Mouse (Mus musculus): ENCODE data around the gene Gmpr.

Gene Gmpr

DNA sequence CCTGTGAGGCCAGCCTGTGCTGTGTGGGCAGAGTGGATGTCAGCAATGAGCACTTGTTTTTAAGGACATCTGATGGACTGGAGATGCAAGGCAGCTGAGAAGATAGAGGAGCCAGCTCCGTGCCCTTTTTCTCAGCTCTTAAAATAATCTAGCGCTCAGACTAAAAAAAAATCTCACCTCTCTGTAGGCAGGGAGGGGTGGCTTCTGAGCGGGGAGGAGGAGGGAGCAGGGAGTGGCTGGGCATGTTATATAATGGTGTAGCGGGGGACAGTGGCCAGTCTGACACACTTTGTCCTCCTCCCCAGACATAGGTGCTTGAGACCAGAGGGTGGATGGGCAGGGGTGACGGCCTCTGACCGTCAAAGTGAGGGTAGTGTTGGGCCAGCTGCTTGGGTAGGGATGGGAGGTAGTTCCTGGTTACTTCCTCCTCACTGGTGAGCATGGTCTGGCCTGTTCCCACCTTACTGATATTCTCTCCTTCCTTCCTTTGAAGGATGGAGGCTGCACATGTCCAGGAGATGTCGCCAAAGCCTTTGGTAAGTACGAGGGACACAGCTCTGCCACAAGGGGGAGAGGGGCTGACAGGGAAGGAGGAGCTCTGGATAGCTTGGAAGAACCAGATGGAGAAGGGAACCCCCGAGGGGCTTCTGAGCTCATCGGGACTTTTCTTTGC is 31.4 kb downstream of the Gmpr start:
- in situ Hi-C loops (cut with MboI, MseI) = no loop called here

GRCm38 (mm10) chr13:45539205-45539568 is 31.9 kb downstream of the Gmpr start:
- in situ Hi-C loops (cut with MboI, MseI) = no loop called here

GRCm38 (mm10) chr13:45545974-45546373 is 38.7 kb downstream of the Gmpr start:
- in situ Hi-C loops (cut with MboI, MseI) = no loop called here

- in situ Hi-C loops (cut with MboI, MseI) = no loop called here
Measured at GRCm38 (mm10) chr13:45546946-45547345, 39.7 kb downstream of the Gmpr start.

GRCm38 (mm10) chr13:45547549-45547948 is 40.3 kb downstream of the Gmpr start:
- in situ Hi-C loops (cut with MboI, MseI) = no loop called here

- in situ Hi-C loops (cut with MboI, MseI) = no loop called here
Measured at GRCm38 (mm10) chr13:45553674-45554073, 46.4 kb downstream of the Gmpr start.

- in situ Hi-C loops (cut with MboI, MseI) = no loop called here
Measured at GRCm38 (mm10) chr13:45558367-45558766, 51.1 kb downstream of the Gmpr start.

- in situ Hi-C loops (cut with MboI, MseI) = no loop called here
Measured at GRCm38 (mm10) chr13:45559258-45559657, 52.0 kb downstream of the Gmpr start.

- in situ Hi-C loops (cut with MboI, MseI) = no loop called here
Measured at GRCm38 (mm10) chr13:45560543-45560942, 53.3 kb downstream of the Gmpr start.

- in situ Hi-C loops (cut with MboI, MseI) = no loop called here
Measured at GRCm38 (mm10) chr13:45562011-45562410, 54.8 kb downstream of the Gmpr start.

GRCm38 (mm10) chr13:45564946-45565345 is 57.7 kb downstream of the Gmpr start:
- in situ Hi-C loops (cut with MboI, MseI) = no loop called here

DNA sequence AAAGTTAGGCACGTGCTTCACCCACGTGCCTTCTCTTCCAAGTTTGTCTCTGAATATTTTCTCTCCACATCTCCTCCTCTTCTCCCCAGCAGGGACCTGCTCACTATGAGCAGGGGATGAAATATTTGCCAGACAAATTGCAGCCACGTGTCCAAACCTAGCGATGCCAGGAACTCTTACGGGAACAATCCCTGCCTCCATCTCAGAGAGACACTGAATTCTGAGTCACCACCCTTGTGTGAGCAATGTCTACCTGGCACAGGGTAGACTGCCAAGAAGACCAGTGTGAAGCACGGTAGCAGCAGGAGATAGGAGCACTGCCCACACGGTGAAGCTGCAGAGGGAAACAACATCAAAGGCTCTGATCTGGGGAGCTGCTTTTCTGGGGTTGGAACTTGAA is 62.7 kb downstream of the Gmpr start:
- in situ Hi-C loops (cut with MboI, MseI) = no loop called here

DNA sequence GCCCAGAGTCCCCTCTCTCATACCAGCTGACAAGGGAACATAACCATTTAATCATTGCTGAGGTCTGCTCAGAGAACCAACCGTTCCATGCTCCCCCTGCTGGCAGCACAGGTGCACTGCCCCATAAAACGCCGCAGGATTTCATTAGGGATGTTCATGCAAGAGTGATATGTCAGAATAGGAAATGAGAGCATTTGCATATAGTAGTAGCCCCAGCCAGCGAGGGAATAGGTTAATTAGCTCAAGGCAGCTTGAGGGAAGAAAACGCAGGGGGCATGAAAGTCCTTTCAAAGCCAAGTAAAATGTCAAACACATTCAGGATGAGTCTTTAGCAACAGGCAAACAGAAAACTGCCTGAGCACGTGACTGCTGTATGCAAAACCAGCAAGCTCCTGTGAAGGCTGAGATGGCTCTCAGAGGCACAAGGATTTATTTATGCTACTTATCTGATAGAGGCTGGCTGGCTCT is 64.6 kb downstream of the Gmpr start:
- in situ Hi-C loops (cut with MboI, MseI) = no loop called here

- in situ Hi-C loops (cut with MboI, MseI) = no loop called here
Measured at GRCm38 (mm10) chr13:45572768-45573167, 65.5 kb downstream of the Gmpr start.

GRCm38 (mm10) chr13:45576185-45576584 is 68.9 kb downstream of the Gmpr start:
- in situ Hi-C loops (cut with MboI, MseI) = no loop called here

DNA sequence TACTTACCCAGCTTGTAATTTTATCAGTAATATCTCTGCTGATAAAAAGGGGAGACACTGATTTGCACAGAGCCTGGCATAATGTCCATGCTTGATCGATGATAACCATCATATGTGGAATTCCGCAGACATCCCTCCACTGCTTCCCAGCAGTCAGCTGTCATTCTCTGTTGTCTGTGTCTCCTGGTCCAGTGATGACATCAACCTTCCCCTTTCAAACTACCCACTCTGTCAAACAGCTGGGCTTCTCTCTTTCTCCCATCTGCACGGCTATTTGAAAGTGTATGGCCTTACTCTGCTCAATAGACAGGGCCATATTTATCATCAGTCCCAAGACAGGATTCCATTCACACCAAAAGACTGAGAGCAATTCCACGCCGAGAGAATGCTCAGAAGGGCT is 70.1 kb downstream of the Gmpr start:
- in situ Hi-C loops (cut with MboI, MseI) = no loop called here

DNA sequence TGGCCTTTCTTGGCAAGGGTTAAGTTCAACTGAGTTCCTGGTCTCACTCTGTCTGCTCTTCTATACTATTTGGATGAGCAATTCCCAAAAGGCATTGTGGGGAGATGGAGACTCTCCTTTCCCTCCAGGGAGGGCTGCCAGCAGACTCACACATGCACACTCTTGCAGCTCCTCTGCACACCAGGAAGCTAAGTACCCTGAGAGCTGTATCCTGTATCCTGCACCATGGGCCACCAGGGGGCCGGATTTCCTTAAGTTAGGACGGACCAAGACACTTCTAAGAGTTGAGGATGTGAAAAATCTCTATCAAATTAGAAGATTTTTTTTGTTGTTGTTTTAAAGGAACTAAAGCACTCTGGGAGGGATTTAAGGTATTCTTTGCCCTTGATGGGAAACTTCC is 70.5 kb downstream of the Gmpr start:
- in situ Hi-C loops (cut with MboI, MseI) = no loop called here

DNA sequence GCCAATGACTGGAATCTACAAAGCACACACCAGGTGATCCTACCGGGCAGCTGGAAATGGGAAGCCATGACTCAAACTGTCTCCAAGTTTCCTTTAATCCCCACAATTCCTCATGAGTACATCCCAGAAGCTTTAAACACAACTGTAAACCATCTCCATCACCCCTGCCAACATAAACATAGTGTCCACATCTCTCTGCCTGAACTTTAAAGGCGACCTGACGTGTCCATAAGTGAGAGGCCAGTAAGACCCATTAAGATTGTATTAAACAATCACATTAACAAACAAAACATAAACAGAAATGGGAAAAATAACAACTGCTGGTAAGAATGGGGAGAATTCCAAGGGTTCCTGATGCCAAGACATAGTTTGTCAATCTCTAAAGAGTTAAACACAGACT is 72.5 kb downstream of the Gmpr start:
- in situ Hi-C loops (cut with MboI, MseI) = no loop called here

GRCm38 (mm10) chr13:45582294-45582693 is 75.0 kb downstream of the Gmpr start:
- in situ Hi-C loops (cut with MboI, MseI) = no loop called here

DNA sequence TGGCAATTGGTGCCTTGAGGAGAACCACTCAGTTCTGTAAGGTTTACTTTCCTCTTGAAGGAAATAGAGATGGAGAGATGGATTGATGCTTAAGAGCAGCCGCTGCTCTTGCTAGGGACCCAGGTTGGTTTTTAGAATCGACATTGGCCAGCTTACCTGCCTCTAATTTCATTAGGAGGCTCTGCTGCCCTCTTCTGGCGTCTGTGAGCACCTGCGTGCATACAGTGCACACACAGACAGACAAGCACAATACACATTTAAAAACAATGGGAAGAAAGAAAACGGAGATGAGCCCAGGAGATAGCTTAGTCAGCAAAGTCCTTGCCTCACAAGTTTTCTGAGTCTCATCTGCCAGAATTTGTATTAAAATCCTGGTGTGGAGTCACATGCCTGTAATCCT is 75.8 kb downstream of the Gmpr start:
- in situ Hi-C loops (cut with MboI, MseI) = no loop called here

DNA sequence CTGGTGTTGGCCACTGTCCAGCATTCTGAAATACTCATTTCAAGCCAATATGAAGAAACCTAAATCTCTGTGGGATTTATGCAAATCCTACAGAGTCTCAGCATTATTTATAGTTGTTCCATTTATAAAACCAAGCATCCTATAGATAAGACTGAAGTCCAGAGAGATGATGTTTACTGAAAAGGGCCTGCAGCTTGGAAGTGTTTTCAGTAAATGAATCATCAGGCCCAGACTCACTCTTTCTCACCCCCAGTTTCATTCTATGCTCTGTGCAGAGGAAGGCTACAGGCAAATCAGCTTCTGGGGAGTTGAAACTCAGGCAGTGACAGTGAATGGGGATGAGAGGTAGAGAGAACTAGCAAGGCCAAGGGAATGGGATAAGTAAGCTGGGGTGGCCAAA is 83.7 kb downstream of the Gmpr start:
- in situ Hi-C loops (cut with MboI, MseI) = no loop called here

- in situ Hi-C loops (cut with MboI, MseI) = no loop called here
Measured at GRCm38 (mm10) chr13:45593914-45594313, 86.7 kb downstream of the Gmpr start.

- in situ Hi-C loops (cut with MboI, MseI) = no loop called here
Measured at GRCm38 (mm10) chr13:45595416-45595815, 88.2 kb downstream of the Gmpr start.

GRCm38 (mm10) chr13:45599831-45600230 is 92.6 kb downstream of the Gmpr start:
- in situ Hi-C loops (cut with MboI, MseI) = no loop called here

Measured in T-helper 2 cell (primary cell).